Mouse (Mus musculus) left cerebral cortex, adult 9 months (tissue): ENCODE data around the gene Kcnh6.

Source experiments
- DNase-seq, 2 experiments: peaks; one replicate each; pipeline ENCODE4 v3.0.0; 2022; ENCODE audit warnings: low spot score in 2 of 2

Gene Kcnh6

DNA sequence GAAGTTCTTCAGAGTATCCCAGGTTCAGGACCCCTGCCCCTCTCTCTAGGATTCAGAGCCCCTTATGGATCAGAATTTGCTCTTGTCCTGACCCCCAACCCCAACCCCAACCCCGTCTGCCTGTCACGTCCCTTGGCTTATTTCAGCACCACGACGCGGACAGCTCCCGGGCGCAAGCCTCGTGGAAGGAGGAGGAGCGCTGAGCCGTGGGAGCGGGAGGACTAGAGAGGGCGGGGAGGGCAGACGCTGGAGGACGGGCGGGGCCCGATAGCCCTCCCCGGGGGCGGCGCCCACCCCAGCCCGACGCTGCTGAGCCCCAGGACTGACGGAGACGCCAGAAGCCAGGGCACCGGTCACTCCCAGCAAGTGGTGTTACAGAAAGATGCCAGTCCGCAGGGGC is at the start of gene Kcnh6:
TSS of gene Kcnh6 (plus strand) at position 304 of the 400 bp plus-strand sequence.
- no peak for DNase-seq

DNA sequence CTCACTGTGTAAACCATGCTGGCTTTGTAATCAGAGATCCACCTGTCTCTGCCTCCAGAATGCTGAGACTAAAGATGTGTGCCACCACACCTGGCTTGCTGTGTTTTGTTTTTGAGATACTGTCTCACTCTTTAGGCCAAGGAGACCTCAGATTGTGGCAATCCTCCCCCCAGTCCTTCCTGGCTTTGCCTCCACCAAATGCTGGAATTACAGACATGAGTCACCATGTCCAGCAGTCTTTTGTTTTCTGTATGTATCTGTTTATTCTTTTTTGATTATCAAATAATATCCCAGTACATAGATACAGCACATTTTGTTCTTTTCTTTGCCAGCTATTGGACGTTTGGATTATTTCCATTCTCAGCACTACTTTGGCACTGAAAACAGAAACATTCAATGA is 49.4 kb upstream of the Kcnh6 start:
- DNase-seq = no peak

DNA sequence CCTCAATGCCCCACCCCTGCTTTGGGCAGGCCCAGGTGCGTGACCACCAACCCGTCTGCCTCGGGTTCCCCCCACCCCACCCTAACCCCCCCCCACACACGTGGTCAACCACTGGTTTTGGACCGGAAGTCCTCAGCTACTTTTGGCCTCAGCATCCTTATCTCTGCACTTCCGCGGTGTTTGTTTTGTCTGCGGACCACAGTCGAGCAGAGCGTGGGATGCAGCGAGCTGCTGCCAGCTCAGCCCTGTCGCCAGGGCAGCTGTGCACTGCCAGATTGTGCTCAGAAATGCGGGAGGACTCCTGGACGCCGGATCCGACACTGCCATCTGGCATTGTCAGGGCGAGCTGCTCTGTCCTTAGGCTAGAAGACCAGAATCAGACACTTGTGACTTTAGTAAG is 48.6 kb upstream of the Kcnh6 start:
- DNase-seq = peak in 1 of 2 experiments; percentile 60

DNA sequence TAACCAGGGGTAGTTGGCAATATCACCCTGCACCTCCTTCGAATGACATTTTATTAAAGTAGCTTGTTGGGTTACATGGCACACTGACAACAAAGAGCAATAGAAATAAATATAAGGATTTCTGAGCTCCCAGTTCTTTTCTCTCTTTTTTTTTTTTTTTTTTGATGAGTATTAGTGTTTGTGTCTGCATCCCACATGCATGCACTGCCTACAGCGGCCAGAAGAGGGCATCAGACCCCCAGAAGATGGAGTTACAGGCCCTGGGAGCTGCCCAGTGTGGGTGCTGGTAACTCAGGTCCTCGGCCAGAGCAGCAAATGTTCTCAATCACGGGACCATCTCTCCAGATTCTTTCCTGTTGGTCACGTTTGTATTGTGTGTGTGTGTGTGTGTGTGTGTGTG is 43.2 kb upstream of the Kcnh6 start:
- DNase-seq = no peak

DNA sequence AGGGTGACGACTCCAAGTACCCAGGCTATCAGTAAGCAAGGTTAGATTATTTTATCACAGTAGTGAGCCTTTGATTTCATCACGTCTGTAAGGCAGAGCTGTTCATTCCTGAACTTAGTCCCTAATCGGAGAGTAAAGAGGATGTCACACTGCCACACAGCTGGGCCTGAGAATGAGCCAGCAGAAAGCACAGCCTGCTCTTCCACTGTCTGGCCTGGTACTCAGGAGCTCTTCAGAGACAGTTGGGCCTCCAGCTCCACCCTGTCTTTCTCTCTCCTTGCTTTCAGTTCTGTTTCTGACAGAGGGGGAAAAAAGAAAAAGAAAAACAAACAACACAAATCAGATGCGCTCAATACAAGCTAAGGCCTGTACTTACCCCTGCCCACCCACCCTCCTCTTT is 41.6 kb upstream of the Kcnh6 start:
- DNase-seq = no peak

DNA sequence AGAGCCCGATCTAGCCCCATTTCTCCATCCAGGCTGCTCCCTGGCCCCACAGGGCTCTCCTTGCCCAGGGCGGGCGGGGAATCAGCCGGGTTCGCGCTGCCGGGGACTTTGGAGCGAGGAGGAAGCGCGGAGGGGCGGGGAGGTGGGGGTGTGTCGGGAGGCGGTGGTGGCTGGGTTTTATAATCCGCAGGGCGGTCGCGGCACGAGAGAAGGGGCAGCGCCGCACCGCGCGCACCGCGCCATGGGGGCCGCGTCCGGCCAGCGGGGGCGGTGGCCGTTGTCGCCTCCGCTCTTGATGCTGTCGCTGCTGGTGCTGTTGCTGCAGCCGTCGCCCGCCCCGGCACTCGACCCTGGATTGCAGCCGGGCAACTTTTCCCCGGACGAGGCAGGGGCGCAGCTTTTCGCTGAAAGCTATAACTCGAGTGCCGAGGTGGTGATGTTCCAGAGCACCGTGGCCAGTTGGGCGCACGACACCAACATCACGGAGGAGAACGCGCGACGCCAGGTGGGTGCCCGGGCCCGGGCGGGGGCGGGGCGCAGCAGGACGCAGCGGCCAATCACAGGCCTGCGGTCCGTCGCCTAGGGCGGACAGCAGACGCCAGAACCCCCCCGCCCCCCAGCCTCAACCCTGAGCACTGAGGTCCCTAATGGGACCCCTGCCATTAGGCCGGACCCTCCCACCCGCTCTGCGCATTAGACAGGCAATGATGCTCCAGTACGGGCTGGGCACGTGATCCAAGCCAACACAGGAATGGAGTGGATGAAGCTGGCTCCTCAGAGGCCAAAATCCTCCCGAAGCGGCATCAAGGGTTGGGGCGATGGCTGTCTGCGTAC is 40.0 kb upstream of the Kcnh6 start, which contains the start of gene Ace:
TSS of gene Ace (plus strand) at position 205 of the 834 bp plus-strand sequence.
- no peak for DNase-seq

DNA sequence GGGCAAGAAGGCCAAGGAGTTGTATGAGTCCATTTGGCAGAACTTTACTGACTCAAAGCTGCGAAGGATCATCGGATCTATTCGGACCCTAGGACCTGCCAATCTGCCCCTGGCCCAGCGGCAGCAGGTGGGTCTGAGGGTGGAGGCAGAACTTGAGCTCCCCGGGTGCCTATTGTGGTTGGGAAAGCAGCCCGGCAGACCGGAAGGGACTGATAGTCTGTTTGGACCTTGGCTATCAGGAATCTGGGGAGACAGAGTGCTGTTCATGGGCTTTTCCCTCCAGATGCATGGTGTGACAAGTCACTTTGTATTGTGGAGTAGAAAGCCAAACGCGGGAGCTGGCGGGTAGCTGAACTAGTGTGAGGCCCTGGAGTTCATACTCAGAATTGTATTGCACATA is 39.0 kb upstream of the Kcnh6 start:
- DNase-seq = no peak

DNA sequence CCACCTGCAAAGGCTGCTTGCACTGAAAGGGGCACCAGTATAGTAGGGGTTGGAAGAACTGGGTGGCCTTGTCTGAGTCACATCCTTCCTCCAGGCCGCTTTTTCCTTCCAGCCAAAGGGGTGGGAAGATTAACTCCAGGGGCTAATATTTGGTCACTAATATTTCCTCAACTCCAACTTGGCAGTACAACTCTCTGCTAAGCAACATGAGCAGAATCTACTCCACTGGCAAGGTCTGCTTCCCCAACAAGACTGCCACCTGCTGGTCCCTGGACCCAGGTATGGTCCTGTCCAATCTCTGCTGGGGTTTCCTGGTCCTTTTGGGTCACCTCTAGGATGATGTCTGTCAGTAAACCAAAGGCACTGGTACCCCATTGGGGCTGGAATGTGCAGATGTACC is 38.4 kb upstream of the Kcnh6 start:
- no peak for DNase-seq

DNA sequence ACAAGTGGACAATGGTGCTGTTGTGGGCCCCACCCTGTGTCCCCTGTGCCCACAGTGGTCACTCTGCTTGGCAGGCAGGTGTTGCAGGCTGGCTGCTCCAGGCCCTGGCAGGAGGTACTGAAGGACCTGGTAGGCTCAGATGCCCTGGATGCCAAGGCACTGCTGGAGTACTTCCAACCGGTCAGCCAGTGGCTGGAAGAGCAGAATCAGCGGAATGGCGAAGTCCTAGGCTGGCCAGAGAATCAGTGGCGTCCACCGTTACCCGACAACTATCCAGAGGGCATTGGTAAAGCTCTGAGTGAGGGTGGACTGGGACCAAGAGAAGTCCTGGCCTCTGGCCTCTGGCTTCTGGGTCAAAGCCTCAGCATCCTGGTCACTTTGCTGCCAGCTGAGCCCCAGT is 33.3 kb upstream of the Kcnh6 start:
- no peak for DNase-seq

DNA sequence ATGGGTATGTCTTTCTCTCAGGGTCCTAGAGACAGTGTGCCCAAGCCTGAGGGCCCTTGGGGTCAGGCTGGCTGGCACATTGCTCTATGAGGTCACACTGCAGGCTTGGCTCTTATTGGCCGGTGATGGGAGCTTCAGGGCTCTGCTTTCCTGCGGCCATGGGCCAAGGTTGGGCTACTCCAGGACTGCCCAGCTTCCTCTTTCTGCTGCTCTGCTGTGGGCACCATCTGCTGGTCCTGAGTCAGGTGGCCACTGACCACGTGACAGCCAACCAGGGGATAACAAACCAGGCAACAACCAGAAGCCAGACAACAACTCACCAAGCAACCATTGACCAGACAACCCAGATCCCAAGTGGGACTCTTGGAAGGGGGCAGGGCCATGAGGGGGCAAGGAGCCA is 32.9 kb upstream of the Kcnh6 start:
- no peak for DNase-seq

DNA sequence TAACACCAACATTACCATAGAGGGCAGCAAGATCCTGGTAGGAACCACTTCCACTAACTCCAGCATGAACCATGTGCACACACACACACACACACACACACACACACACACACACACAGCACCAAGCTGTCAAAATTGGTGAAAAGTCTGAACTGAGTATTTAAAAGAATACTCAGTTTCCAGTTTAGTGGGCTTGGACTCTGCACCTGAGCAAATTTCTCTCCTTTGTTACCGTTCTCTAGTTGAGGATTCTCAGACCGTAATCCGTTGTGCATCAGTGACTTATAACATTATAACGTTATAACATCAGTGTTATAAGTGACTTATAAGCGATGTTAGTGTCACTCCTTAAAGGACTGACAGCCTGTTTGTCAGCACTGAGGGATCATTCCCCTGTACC is 32.3 kb upstream of the Kcnh6 start:
- DNase-seq = no peak

DNA sequence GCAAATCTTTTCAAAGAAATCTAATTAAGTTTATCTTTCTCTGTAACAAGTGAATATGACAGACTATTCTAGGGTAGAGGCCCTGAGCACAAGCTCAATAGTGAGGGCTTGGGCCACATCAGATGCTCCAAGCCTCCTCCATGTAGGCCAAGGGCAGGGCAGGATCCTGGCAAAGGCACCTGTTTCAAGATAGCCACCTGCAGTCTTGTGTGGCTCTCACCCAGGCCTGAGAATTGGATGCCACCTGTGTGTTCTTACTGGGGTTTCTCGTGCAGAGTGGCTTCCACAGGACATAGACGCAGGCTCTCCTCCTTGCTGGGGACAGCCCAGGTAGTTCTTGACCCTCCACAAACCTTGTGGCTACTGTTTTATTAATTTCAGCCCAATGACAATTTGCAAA is 29.7 kb upstream of the Kcnh6 start:
- DNase-seq = no peak

DNA sequence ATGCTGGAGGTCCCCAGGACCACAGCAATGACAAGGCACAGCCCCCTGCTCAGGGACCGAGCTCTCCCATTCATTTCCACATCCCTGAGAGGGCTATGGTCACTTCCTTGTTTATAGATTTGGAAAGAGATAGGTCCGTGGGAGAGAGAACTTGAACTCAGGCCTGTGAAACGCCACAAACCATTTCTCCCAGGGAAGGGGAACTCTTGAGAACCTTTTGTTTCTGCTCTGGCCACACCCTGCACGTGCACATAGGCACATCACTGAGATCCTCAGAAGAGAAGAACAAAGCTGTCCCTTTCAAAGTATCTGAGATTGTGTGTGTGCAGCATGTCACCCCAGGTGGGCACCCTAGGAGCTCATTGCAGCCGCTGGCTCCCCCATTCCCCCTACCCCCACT is 29.3 kb upstream of the Kcnh6 start:
- DNase-seq = no peak

DNA sequence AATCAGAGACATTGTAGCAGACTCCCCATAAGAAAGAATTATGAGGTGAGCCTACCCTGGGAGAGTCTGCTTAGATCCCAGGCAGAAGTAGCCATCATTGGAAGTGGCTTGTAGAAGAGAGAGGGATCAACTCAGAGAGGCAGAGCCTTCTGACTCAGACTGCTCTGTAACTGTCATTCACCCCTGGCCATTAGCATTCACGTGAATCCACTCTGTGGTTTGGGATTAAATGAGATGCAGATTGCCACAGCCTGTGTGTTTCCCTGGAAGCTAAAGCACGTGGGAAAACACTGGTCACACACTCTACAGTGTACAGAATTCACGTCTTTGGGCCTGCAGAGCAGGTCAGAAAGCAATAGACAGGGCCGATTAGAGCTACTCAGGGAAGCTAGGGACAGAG is 23.5 kb upstream of the Kcnh6 start:
- DNase-seq = no peak

DNA sequence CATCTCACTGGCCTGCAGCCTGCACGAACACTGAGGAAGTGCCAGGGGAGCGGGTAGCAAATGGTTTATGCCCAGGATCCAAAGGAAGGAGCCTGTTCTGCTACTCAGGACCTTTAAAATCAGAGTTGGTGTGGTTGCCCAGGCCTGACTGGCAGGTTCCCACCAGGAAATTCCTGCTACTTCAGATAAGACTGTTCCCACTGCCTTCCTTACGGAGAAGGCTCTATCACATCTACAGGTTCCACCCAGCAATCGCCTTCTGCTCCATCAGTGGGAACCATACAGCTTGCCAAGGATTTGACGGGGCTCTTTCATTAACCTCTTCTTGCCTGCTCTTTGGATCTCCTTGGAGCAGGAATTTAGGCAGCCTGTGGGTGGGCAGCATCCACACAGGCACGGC is 20.5 kb upstream of the Kcnh6 start:
- no peak for DNase-seq

DNA sequence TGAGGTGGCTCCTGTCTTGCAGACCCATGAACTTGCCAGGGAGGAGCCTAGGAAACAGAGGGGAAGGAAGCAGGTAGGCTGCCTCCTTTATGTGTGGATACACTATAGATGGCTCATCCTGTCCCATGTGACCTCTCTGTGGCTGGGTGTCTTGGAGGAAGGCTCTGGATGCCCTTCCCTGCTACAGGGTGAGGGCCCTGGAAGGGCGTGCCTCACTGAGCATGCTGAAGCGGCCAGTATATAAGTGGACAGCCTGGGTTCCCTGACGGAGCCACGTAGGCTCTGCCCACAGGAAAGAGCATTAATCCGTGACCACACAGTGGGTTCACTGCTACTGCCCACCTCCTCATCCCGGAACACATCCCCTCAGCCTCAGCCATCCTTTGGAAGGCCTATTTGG is 18.5 kb upstream of the Kcnh6 start:
- DNase-seq = no peak

DNA sequence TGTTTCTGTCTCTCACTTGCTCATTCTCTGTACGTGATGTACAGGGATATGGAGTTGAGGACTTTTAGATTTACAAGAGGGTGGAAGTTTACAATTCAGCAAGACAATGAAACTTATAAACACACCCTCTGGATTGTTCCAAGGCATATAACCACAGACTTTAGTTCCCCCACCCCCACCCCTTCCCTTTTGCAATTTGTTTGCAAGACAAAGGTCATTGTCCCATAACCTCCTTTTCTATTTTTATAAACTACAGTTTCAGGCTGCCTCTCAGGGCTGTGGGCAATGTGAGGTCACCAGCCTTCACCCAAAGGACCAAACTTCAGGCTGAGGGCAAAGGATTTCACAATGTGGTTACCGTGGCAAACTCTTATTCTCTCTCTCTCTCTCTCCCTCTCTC is 17.7 kb upstream of the Kcnh6 start:
- no peak for DNase-seq

DNA sequence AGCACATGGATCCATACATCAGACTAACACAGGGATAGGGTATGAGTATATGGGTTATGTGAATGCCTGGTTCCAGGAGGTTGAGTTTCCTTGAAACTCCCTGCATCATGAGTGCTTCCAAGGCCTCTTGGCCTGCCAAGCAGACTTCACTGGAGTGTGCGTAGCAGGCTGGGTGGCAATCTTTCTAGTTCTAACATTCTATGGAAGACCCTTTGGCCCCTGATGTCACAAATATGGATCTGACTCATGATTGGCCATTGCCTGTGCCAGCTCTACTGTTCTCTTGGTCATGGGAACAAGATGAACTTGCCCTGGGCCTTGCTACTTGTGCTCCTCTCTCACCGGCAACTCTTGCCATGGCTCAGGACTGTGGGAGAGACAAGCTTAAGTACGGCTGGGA is 13.5 kb upstream of the Kcnh6 start, which contains the start of gene Ace3:
TSS of gene Ace3 (plus strand) at position 301 of the 400 bp plus-strand sequence.
- no peak for DNase-seq

DNA sequence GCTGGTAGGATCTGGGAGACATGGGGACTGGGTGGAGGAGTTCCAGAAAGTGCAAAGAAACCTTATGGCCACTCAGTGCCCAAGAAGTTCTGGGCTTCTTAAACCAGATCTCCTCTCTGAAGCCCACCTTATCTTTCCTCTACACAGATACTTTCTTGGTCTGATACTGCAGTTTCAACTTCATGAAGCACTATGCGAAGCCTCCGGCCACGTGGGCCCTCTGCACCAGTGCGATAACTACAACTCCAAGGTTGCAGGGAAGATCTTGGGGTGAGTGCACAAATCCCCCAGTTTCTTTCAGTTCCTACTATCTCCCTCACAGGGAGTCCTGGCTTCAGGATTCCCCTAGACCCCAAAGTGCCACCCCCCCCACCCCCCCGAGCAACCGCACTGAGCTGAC is 7.9 kb upstream of the Kcnh6 start:
- no peak for DNase-seq

DNA sequence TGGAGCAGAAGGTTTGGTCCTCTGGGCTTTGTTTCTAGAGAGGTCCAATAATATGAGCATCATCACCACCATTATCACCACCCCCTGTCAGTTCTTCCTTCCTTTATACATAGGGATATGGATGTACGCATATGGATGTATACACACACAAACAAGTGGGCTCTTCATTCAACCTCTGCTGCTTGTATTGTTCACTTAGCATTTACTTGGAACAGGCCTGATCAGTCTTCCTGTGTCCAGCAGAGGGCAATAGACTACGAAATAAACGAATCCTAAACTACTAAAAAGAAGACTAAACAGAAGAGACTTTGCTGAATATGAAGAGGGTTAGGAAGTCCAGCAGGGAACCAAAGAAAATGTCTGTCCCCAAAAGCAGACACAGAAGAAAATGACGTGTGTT is 6.2 kb upstream of the Kcnh6 start:
- peak in 1 of 2 experiments; percentile 47 for DNase-seq

DNA sequence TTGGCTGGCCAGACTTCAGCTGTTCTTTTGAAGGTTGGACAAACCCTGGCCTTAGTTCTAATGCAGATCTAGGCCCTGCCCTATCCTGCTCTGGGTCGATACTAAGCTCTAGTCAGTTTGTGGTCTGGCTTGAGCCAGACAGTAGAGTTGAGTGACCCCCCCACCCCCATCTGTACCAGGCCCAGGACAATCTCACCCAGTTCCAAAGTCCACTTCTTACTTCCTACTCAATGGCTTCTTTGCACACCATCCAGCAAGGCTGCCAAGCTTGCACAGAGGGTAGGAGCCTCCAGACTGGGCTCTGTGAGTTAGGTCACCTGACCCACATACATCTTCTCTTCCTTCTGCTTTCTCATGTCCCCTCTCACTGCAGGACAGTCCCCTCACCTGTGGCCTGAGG is 3.3 kb upstream of the Kcnh6 start:
- DNase-seq = no peak

DNA sequence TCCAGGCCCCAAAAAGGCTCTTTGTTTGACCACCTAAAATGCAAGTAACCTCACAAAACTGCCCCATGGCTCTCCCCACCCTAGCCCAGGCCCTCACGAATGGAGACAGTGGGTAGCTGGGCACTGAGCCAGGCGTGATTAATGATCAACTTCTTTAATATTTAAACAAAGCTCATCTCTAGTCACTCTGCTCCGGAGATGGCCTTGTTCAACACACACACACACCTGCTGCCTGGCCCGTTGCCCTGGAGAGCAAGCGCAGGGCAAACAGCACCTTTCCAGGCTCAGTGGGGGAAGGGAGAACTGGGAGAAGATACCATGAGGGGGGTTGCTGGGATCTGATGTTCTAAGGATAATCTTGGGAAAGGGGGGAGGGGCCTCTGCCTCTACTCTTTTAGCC is 2.0 kb upstream of the Kcnh6 start:
- no peak for DNase-seq

DNA sequence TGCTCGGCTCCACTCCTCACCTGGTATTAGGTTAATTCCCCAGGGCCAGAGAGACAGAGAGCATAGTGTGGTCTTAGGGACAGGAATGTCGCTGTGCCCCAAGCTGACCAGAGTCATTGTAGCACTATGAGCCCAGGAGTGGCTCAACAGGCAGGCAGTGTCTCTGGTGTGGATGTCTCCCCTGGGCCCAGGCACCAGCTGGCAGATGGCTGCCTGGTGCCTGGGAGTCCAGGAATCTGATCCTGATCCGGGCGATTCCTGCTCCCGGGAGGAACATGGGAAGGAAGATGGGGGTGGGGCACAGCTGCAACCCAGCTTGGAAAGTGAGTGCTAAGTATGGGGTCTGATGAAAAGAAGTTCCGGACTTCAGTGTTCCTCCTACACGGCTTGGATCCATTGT is 4.8 kb downstream of the Kcnh6 start:
- no peak for DNase-seq
